Mouse (Mus musculus): ENCODE measurements around the gene Cep57l1. TPM values are rescaled to one million over a fixed set of nuclear protein-coding genes. Genes with fewer than 3 reads are reported as not detected.

Gene Cep57l1
- 10.3 and 13.6 TPM in 2 replicates for polyA plus RNA-seq (2015; fragmentation: Nextera tagmentation; extraction: Ambion mirVana)

- under 1% methylated on average over 65 of the region's 69 CpGs for WGBS (ENCODE audit: insufficient replicate concordance)
- no peaks in the 10 kb centered on the region for H3K9me3 ChIP-seq (replicated peaks; ENCODE audit: control insufficient read depth, low read length)
- peak within 1 kb of the TSS; percentile 92 for H3K4me2 ChIP-seq (ENCODE audit: low read depth, low read length)
- peak within 1 kb of the TSS; percentile 99 for H3K27ac ChIP-seq (ENCODE audit: low read length)
- H3K9ac ChIP-seq (ENCODE audit: low read depth, low read length) = peak within 1 kb of the TSS; percentile 93
- peaks cover 27% of the 10 kb centered on the region for H3K4me1 ChIP-seq (ENCODE audit: control insufficient read depth, low read depth, low read length)
- no peaks in the 10 kb centered on the region for H3K27me3 ChIP-seq (ENCODE audit: control insufficient read depth, insufficient read depth, low read depth, low read length)
- peak; percentile 85 for ATAC-seq (ENCODE audit: low read depth)
- peak within 1 kb of the TSS; percentile 89 for H3K4me3 ChIP-seq (ENCODE audit: low read depth, low read length)
- H3K36me3 ChIP-seq (ENCODE audit: control insufficient read depth, insufficient read depth) = no peaks in the 10 kb centered on the region
Observed at GRCm38 (mm10) chr10:41809771-41810563, at the start of gene Cep57l1, which contains the start of gene Sesn1. Gene Cep57l1, minus strand, starts transcription at chr10:41809871. Gene Sesn1, plus strand, starts transcription at chr10:41809935.

DNA sequence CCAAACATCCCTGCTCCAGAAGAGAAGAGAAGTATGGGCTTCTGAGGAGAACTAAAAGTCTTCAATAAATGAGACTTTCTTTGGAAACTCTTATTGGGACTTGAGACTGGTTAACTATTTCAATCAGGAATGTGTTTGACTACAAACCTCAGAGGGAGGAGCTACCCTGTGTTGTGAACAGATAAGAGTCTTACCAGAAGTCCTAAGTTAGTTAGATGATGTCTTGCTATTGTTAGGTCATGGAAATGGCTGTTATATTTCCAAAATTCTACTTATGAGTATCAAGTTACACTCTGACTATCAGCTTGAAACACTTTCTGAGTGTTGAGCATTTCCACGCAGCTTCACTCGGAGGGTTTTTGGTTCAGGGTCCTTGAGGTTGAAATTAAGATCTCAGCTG is 39.0 kb upstream of the Cep57l1 start:
- no peaks in the 10 kb centered on the region for H3K27me3 ChIP-seq (ENCODE audit: control insufficient read depth, insufficient read depth, low read depth, low read length)
- ATAC-seq (ENCODE audit: low read depth) = no peak
- no peak overlapping the region for H3K4me3 ChIP-seq (ENCODE audit: low read depth, low read length)
- no peak overlapping the region for H3K9ac ChIP-seq (ENCODE audit: low read depth, low read length)
- WGBS (ENCODE audit: insufficient replicate concordance) = 19% methylated on average over 2 of the region's 2 CpGs
- no peak overlapping the region for H3K27ac ChIP-seq (ENCODE audit: low read length)
- H3K4me1 ChIP-seq (ENCODE audit: control insufficient read depth, low read depth, low read length) = peaks cover 6% of the 10 kb centered on the region
- H3K9me3 ChIP-seq (replicated peaks; ENCODE audit: control insufficient read depth, low read length) = no peaks in the 10 kb centered on the region
- no peaks in the 10 kb centered on the region for H3K36me3 ChIP-seq (ENCODE audit: control insufficient read depth, insufficient read depth)
- no peak overlapping the region for H3K4me2 ChIP-seq (ENCODE audit: low read depth, low read length)

DNA sequence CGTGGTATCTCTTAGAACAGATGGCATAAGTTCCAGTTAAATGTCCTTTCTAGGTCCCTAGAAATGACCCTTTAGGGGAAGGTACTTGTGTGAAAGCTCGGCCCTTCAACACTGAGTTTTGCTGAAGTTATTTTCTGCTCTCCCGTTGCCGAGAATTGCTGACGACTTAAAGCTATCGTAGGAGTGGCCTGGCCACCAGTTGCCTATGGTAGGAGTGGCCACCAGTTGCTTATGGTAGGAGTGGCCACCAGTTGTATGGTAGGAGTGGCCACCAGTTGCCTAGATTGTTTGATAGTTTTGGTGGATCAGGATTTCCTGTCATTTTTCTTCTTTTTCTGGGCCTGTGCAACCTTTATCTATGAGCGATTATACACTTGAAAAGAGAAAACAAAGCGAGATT is 38.1 kb upstream of the Cep57l1 start:
- ATAC-seq (ENCODE audit: low read depth) = no peak
- Histone ChIP-seq H3K9me3 (replicated peaks; ENCODE audit: control insufficient read depth, low read length) (no peaks in the 10 kb centered on the region), H3K4me3 (ENCODE audit: low read depth, low read length) (no peak overlapping the region), H3K4me1 (ENCODE audit: control insufficient read depth, low read depth, low read length) (peaks cover 6% of the 10 kb centered on the region), H3K27me3 (ENCODE audit: control insufficient read depth, insufficient read depth, low read depth, low read length) (no peaks in the 10 kb centered on the region), H3K9ac (ENCODE audit: low read depth, low read length) (no peak overlapping the region), H3K36me3 (ENCODE audit: control insufficient read depth, insufficient read depth) (no peaks in the 10 kb centered on the region), H3K4me2 (ENCODE audit: low read depth, low read length) (no peak overlapping the region), H3K27ac (ENCODE audit: low read length) (no peak overlapping the region)
- WGBS (ENCODE audit: insufficient replicate concordance) = 87% methylated on average over 8 of the region's 8 CpGs

GRCm38 (mm10) chr10:41838911-41839310 is 29.2 kb upstream of the Cep57l1 start:
- no peak for ATAC-seq (ENCODE audit: low read depth)
- Histone ChIP-seq H3K36me3 (ENCODE audit: control insufficient read depth, insufficient read depth) (no peaks in the 10 kb centered on the region), H3K27ac (ENCODE audit: low read length) (no peak overlapping the region), H3K4me2 (ENCODE audit: low read depth, low read length) (no peak overlapping the region), H3K9ac (ENCODE audit: low read depth, low read length) (no peak overlapping the region), H3K4me3 (ENCODE audit: low read depth, low read length) (no peak overlapping the region), H3K9me3 (replicated peaks; ENCODE audit: control insufficient read depth, low read length) (no peaks in the 10 kb centered on the region), H3K4me1 (ENCODE audit: control insufficient read depth, low read depth, low read length) (no peaks in the 10 kb centered on the region), H3K27me3 (ENCODE audit: control insufficient read depth, insufficient read depth, low read depth, low read length) (no peaks in the 10 kb centered on the region)
- 69% methylated on average over 4 of the region's 4 CpGs for WGBS (ENCODE audit: insufficient replicate concordance)

GRCm38 (mm10) chr10:41834131-41834530 is 24.5 kb upstream of the Cep57l1 start:
- H3K36me3 ChIP-seq (ENCODE audit: control insufficient read depth, insufficient read depth) = no peaks in the 10 kb centered on the region
- no peak overlapping the region for H3K27ac ChIP-seq (ENCODE audit: low read length)
- no peaks in the 10 kb centered on the region for H3K9me3 ChIP-seq (replicated peaks; ENCODE audit: control insufficient read depth, low read length)
- H3K4me2 ChIP-seq (ENCODE audit: low read depth, low read length) = no peak overlapping the region
- ATAC-seq (ENCODE audit: low read depth) = no peak
- WGBS (ENCODE audit: insufficient replicate concordance) = 69% methylated on average over 2 of the region's 2 CpGs
- no peaks in the 10 kb centered on the region for H3K4me1 ChIP-seq (ENCODE audit: control insufficient read depth, low read depth, low read length)
- H3K4me3 ChIP-seq (ENCODE audit: low read depth, low read length) = no peak overlapping the region
- no peaks in the 10 kb centered on the region for H3K27me3 ChIP-seq (ENCODE audit: control insufficient read depth, insufficient read depth, low read depth, low read length)
- no peak overlapping the region for H3K9ac ChIP-seq (ENCODE audit: low read depth, low read length)

GRCm38 (mm10) chr10:41832191-41832590 is 22.5 kb upstream of the Cep57l1 start:
- Histone ChIP-seq H3K4me3 (ENCODE audit: low read depth, low read length) (no peak overlapping the region), H3K27ac (ENCODE audit: low read length) (no peak overlapping the region), H3K9ac (ENCODE audit: low read depth, low read length) (no peak overlapping the region), H3K27me3 (ENCODE audit: control insufficient read depth, insufficient read depth, low read depth, low read length) (no peaks in the 10 kb centered on the region), H3K9me3 (replicated peaks; ENCODE audit: control insufficient read depth, low read length) (no peaks in the 10 kb centered on the region), H3K4me2 (ENCODE audit: low read depth, low read length) (no peak overlapping the region), H3K36me3 (ENCODE audit: control insufficient read depth, insufficient read depth) (no peaks in the 10 kb centered on the region), H3K4me1 (ENCODE audit: control insufficient read depth, low read depth, low read length) (no peaks in the 10 kb centered on the region; the same call in 1 of the 2 replicates)
- WGBS (ENCODE audit: insufficient replicate concordance) = 73% methylated on average over 6 of the region's 6 CpGs
- ATAC-seq (ENCODE audit: low read depth) = no peak

DNA sequence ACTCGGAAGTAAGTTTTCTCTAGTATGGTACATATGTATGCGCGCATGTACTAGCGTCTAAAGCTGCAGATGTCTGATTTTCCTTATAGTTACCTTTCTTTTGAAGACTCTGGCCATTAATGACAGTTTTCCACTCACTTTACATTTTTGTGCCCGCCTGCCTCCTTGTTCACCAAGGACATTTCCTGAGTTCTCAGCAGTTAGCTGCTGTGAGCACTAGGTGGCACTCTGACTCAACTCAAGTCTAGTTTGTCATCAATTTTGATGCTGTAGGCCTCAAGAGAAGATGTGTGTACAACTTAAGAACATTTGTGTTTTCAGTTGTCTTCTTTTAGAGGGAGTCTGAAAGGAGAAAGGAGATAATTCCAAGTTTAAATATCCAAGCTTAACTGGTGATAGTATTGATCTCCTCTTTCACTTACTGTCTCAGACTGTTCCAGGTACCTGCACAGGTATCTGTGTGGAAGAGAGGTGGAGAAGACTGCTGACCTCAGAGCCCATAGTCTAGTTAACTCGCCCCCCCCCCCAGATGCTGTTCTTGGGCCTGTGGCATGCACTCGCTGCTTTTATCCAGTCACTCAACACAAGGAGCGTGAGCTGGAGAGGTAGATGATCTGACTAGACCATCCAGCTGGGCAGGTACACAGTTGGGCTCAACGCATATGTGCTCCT is 21.3 kb upstream of the Cep57l1 start:
- no peaks in the 10 kb centered on the region for H3K27me3 ChIP-seq (ENCODE audit: control insufficient read depth, insufficient read depth, low read depth, low read length)
- no peaks in the 10 kb centered on the region for H3K9me3 ChIP-seq (replicated peaks; ENCODE audit: control insufficient read depth, low read length)
- H3K4me2 ChIP-seq (ENCODE audit: low read depth, low read length) = no peak overlapping the region
- peaks cover 2% of the 10 kb centered on the region for H3K4me1 ChIP-seq (ENCODE audit: control insufficient read depth, low read depth, low read length)
- no peak overlapping the region for H3K9ac ChIP-seq (ENCODE audit: low read depth, low read length)
- no peaks in the 10 kb centered on the region for H3K36me3 ChIP-seq (ENCODE audit: control insufficient read depth, insufficient read depth)
- no peak overlapping the region for H3K27ac ChIP-seq (ENCODE audit: low read length)
- H3K4me3 ChIP-seq (ENCODE audit: low read depth, low read length) = no peak overlapping the region
- 46% methylated on average over 9 of the region's 9 CpGs for WGBS (ENCODE audit: insufficient replicate concordance)
- ATAC-seq (ENCODE audit: low read depth) = no peak

DNA sequence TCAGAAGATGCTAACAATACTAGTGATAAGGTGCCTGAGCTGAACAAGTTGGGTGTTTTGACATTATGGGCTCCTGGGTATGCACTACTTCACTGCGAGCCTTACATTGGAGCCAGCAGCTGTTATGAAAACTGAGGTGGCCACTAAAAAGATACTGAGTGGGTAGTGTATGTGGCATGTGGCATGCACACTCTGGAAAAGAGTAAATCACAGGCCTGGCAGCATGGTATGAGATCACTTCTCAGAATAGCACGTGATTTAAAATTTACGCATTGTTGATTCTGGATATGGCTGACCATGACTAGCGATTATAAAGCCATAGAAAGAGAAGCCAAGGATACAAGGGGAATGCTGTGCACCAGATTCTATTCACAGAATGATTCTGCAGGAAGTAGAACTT is 20.8 kb upstream of the Cep57l1 start:
- no peak for ATAC-seq (ENCODE audit: low read depth)
- Histone ChIP-seq H3K4me1 (ENCODE audit: control insufficient read depth, low read depth, low read length) (peaks cover 2% of the 10 kb centered on the region), H3K27me3 (ENCODE audit: control insufficient read depth, insufficient read depth, low read depth, low read length) (no peaks in the 10 kb centered on the region), H3K9ac (ENCODE audit: low read depth, low read length) (no peak overlapping the region), H3K36me3 (ENCODE audit: control insufficient read depth, insufficient read depth) (no peaks in the 10 kb centered on the region), H3K27ac (ENCODE audit: low read length) (no peak overlapping the region), H3K4me2 (ENCODE audit: low read depth, low read length) (no peak overlapping the region), H3K4me3 (ENCODE audit: low read depth, low read length) (no peak overlapping the region), H3K9me3 (replicated peaks; ENCODE audit: control insufficient read depth, low read length) (no peaks in the 10 kb centered on the region)
- 58% methylated on average over 4 of the region's 4 CpGs for WGBS (ENCODE audit: insufficient replicate concordance)

GRCm38 (mm10) chr10:41829980-41830379 is 20.3 kb upstream of the Cep57l1 start:
- Histone ChIP-seq H3K36me3 (ENCODE audit: control insufficient read depth, insufficient read depth) (no peaks in the 10 kb centered on the region), H3K4me1 (ENCODE audit: control insufficient read depth, low read depth, low read length) (peaks cover 2% of the 10 kb centered on the region), H3K27ac (ENCODE audit: low read length) (no peak overlapping the region), H3K9me3 (replicated peaks; ENCODE audit: control insufficient read depth, low read length) (no peaks in the 10 kb centered on the region), H3K4me2 (ENCODE audit: low read depth, low read length) (no peak overlapping the region), H3K4me3 (ENCODE audit: low read depth, low read length) (no peak overlapping the region), H3K27me3 (ENCODE audit: control insufficient read depth, insufficient read depth, low read depth, low read length) (no peaks in the 10 kb centered on the region), H3K9ac (ENCODE audit: low read depth, low read length) (no peak overlapping the region)
- no peak for ATAC-seq (ENCODE audit: low read depth)
- WGBS (ENCODE audit: insufficient replicate concordance) = 65% methylated on average over 2 of the region's 2 CpGs
